Mouse (Mus musculus) small intestine, adult 10 weeks (tissue): ENCODE results near the gene Zc3h12a. TPM values are rescaled to one million over a fixed set of nuclear protein-coding genes. Genes with fewer than 3 reads are reported as not detected.

Source experiments
- polyA plus RNA-seq: library from polyadenylated mRNA; stranded (reverse); fragments of 350-450 nt; fragmentation: Illumina TruSeq; extraction: RNeasy Lipid Tissue Mini Kit (QIAGEN cat#74804); gene quantifications from one replicate; pipeline ENCODE4 v1.2.3, GENCODE M21; 2014; ENCODE audit warnings: low replicate concordance

The Zc3h12a gene
- polyA plus RNA-seq: 0.15 TPM

GRCm38 (mm10) chr4:125127305-125128084 lies at the start of gene Zc3h12a:
Zc3h12a (minus strand) TSS chr4:125127840.

GRCm38 (mm10) chr4:125084403-125085345 lies 43.0 kb downstream of the Zc3h12a start, which contains the start of gene Meaf6:
Meaf6 (plus strand) TSS chr4:125085134.

Other genes starting within 250 kb of the Zc3h12a start
- gene Epha10, start 246.9 kb downstream of the Zc3h12a start, polyA plus RNA-seq: not detected
- 5.0 TPM for gene 9930104L06Rik, start 190.8 kb downstream of the Zc3h12a start, polyA plus RNA-seq
- 37.2 TPM for gene Cdca8, start 188.5 kb downstream of the Zc3h12a start, polyA plus RNA-seq
- gene Rspo1, start 141.4 kb downstream of the Zc3h12a start, polyA plus RNA-seq: not detected
- 42.5 TPM for gene Gnl2, start 111.3 kb downstream of the Zc3h12a start, polyA plus RNA-seq
- gene Dnali1, start 62.1 kb downstream of the Zc3h12a start, polyA plus RNA-seq: not detected
- 12.2 TPM for gene Snip1, start 61.2 kb downstream of the Zc3h12a start, polyA plus RNA-seq
- 19.3 TPM for gene Meaf6, start 42.7 kb downstream of the Zc3h12a start, polyA plus RNA-seq